Mouse (Mus musculus): Measurements from ENCODE around the gene Ubl7. TPM values are rescaled to one million over a fixed set of nuclear protein-coding genes. Genes with fewer than 3 reads are reported as not detected.

Ubl7 gene
- total and polyA plus RNA-seq, 2 experiments from 2014 or later = 116 to 152 TPM

DNA sequence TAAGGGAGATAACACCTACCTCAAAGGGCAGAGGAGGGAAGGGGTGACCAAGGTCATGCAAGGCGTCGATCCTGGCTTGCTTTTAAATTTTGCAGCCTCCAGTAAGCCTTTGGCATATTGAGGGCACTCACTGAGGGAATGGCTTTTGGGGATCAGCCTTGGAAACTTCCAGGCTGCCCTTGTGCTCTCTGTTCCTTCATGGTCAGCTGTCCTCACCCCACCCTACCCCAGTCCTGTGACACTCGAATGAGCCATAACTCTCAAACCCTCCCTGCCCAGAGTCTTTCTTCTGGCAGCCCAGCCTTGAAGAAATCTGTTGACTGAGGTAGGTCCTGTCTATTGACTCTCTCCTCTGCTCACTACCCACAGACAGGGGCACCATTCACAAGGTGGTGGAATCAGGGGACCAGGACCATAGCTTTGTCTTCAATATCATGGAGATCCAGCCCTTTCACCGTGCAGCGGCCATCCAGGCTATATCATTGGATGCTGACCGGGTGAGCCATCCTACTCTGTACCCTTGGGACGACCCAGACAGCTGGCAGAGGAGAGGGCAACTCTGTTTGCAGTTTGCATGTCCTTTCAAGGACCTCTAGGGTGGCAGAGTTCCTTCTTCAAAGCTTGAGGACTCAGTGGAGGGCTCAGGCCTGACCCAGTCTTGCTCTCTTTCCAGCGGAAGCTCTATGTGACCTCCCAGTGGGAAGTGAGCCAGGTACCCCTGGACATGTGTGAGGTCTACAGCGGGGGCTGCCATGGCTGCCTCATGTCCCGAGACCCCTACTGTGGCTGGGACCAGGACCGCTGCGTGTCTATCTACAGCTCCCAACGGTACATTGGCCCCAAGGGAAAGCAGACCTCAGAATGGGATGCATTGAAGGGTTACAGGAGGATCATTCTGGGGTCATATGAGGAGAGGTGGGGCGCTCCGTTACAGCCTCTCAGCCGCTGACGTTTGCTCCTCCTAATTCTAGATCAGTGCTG, 49.4 kb downstream of the Ubl7 start:
- no peaks in the 10 kb centered on the region for H3K4me1 ChIP-seq (ENCODE audit: insufficient read depth, low read length)
- no peak for DNase-seq (ENCODE audit: low spot score)
- ATAC-seq = no peak
- 89% methylated on average over 17 of the region's 17 CpGs for WGBS
- no peak overlapping the region for H3K4me3 ChIP-seq (ENCODE audit: low read length)
- no peak overlapping the region for H3K4me2 ChIP-seq (ENCODE audit: low read depth, low read length)
- H3K27ac ChIP-seq = no peak overlapping the region
- no peak for TF ChIP-seq CTCF (IDR thresholded peaks at IDR 0.05; ENCODE audit: low read depth)
- peaks cover 42% of the 10 kb centered on the region for H3K36me3 ChIP-seq (ENCODE audit: insufficient read depth, low read length)
- no peaks in the 10 kb centered on the region for H3K9me3 ChIP-seq (ENCODE audit: low read length)
- H3K27me3 ChIP-seq (ENCODE audit: insufficient read depth, low read length) = no peaks in the 10 kb centered on the region
- no peak overlapping the region for H3K9ac ChIP-seq (replicated peaks; ENCODE audit: low read length)

DNA sequence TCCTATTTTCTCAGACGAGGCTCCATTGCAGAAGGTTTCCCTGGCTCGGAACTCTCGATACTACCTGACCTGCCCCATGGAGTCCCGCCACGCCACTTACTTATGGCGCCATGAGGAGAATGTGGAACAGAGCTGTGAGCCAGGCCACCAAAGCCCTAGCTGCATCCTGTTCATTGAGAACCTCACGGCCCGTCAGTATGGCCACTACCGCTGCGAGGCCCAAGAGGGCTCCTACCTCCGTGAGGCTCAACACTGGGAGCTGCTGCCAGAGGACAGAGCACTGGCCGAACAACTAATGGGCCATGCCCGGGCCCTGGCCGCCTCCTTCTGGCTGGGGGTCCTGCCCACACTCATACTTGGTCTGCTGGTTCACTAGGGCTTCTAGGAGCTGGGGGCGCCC, 50.4 kb downstream of the Ubl7 start:
- Histone ChIP-seq H3K27me3 (ENCODE audit: insufficient read depth, low read length) (no peaks in the 10 kb centered on the region), H3K27ac (peak overlapping the region; percentile 11; the same call in 1 of the 2 replicates), H3K9ac (replicated peaks; ENCODE audit: low read length) (no peak overlapping the region), H3K9me3 (ENCODE audit: low read length) (no peaks in the 10 kb centered on the region), H3K4me3 (ENCODE audit: low read length) (no peak overlapping the region), H3K4me1 (ENCODE audit: insufficient read depth, low read length) (no peaks in the 10 kb centered on the region), H3K4me2 (ENCODE audit: low read depth, low read length) (no peak overlapping the region), H3K36me3 (ENCODE audit: insufficient read depth, low read length) (peaks cover 33% of the 10 kb centered on the region)
- no peak for TF ChIP-seq CTCF (IDR thresholded peaks at IDR 0.05; ENCODE audit: low read depth)
- ATAC-seq = no peak
- no peak for DNase-seq (ENCODE audit: low spot score)
- WGBS = 92% methylated on average over 15 of the region's 15 CpGs

DNA sequence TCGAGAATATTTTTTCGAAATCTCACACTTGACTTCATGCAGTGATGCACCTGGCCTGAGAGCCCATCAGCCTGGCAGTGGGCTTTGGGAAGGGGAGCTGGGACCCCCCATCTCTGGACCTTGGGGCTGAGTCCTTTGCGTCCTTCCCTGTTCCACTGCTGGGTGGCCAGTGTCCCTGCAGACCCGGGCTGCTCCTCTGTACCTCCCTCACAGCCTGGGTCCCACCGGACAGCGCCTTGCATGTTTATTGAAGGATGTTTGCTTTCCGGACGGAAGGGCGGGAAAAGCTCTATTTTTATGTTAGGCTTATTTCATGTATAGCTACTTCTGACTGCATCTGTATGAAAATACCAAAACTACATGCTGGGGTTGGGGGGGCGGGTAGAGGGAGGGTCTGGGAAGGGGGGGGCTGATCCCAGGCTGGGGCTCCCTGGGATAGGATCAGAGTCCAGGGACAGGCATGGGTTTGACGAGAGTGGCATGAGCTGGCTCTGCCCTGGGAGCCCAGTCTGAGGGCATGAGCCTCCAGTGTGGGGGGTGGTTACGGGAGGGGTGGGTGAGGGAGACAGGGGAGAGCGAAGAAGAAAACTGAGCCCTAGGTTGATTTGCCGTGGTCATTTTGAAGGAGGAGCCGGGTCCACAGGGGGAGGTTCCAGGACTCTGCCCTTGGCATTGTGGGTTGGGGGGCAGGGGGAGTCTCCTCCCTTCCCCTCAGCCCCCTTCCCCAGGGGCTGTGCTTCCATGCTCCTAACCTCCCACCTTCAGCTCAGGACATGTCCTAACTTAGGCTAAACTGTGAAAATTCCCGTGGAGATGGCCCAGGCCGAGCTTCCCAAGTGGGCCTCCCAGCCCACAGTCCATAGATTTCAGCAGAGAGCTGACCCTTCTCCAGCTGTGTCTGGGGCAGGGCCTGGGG, 51.3 kb downstream of the Ubl7 start:
- Histone ChIP-seq H3K4me2 (ENCODE audit: low read depth, low read length) (no peak overlapping the region), H3K27me3 (ENCODE audit: insufficient read depth, low read length) (no peaks in the 10 kb centered on the region), H3K4me1 (ENCODE audit: insufficient read depth, low read length) (no peaks in the 10 kb centered on the region), H3K4me3 (ENCODE audit: low read length) (no peak overlapping the region), H3K27ac (peak overlapping the region; percentile 1; the same call in 1 of the 2 replicates), H3K9ac (replicated peaks; ENCODE audit: low read length) (no peak overlapping the region), H3K36me3 (ENCODE audit: insufficient read depth, low read length) (peaks cover 29% of the 10 kb centered on the region), H3K9me3 (ENCODE audit: low read length) (no peaks in the 10 kb centered on the region)
- no peak for TF ChIP-seq CTCF (IDR thresholded peaks at IDR 0.05; ENCODE audit: low read depth)
- ATAC-seq (no peak), DNase-seq (ENCODE audit: low spot score) (no peak)
- WGBS = 69% methylated on average over 17 of the region's 17 CpGs

DNA sequence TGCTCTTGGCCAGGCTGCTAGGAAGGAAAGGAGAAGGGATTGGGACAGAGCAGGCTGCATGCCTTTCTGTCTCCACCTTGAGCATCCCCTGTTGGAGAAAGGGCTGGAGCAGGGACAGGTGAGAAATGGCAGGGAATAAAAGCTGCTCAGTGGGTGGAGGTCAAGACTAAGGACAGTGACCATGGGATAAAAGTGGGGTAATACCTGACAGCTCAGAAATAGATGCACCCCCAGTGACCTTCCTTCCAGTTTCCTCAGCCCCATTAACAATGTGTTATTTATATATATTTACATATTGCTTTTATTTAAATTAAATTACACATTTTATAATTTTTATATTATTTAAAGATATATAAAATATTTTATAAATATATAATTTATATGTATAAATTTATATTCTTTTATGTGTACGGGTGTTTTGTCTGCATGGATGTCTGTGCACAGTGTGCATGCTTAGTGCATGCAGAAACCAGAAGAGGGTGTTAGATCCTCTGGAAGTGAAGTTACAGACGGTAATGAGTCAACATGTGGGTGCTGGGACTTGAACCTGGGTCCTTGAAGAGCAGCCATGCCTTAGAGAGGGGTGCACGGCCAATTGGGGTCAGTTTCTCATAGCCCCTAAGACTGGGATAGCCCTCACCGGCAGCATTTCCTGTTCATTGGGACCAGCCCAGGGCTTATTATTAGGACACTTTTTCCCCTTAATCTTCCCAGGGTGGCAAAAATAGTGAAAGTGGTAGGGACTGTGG, 52.6 kb downstream of the Ubl7 start:
- WGBS = 84% methylated on average over 4 of the region's 4 CpGs
- H3K4me1 ChIP-seq (ENCODE audit: insufficient read depth, low read length) = 0 out of 2 replicates have a peak, but pooled peaks cover 6% of the 10 kb centered on the region
- DNase-seq (ENCODE audit: low spot score) (no peak), ATAC-seq (no peak)
- H3K9me3 ChIP-seq (ENCODE audit: low read length) = no peaks in the 10 kb centered on the region
- H3K27ac ChIP-seq = no peak overlapping the region
- no peak overlapping the region for H3K9ac ChIP-seq (replicated peaks; ENCODE audit: low read length)
- peaks cover 20% of the 10 kb centered on the region for H3K36me3 ChIP-seq (ENCODE audit: insufficient read depth, low read length)
- no peak for TF ChIP-seq CTCF (IDR thresholded peaks at IDR 0.05; ENCODE audit: low read depth)
- no peak overlapping the region for H3K4me3 ChIP-seq (ENCODE audit: low read length)
- H3K4me2 ChIP-seq (ENCODE audit: low read depth, low read length) = no peak overlapping the region
- no peaks in the 10 kb centered on the region for H3K27me3 ChIP-seq (ENCODE audit: insufficient read depth, low read length)

DNA sequence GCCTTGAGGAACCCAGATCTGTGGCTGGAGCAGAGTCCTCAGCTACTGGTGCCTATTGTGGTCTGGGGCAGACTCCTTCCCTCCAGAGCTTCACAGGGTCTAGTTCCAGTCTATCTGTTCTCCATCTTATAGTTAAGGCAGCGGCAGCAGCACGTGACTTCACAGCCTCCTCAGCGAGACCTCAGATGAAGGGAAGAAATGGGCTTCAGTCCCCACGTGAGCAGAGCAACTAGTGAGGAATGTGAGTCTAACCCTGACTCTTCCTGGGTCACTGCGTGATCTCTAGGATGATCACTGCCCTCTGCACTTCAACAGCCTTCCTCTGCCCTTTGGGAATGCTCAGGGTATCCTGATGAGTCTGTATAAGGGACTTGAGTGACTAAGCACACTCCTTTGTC, 53.2 kb downstream of the Ubl7 start:
- H3K4me2 ChIP-seq (ENCODE audit: low read depth, low read length) = no peak overlapping the region
- 75% methylated on average over 5 of the region's 5 CpGs for WGBS
- H3K27ac ChIP-seq = no peak overlapping the region
- no peak overlapping the region for H3K9ac ChIP-seq (replicated peaks; ENCODE audit: low read length)
- no peaks in the 10 kb centered on the region for H3K9me3 ChIP-seq (ENCODE audit: low read length)
- no peak overlapping the region for H3K4me3 ChIP-seq (ENCODE audit: low read length)
- 0 out of 2 replicates have a peak, but pooled peaks cover 6% of the 10 kb centered on the region for H3K4me1 ChIP-seq (ENCODE audit: insufficient read depth, low read length)
- no peaks in the 10 kb centered on the region for H3K27me3 ChIP-seq (ENCODE audit: insufficient read depth, low read length)
- no peak for TF ChIP-seq CTCF (IDR thresholded peaks at IDR 0.05; ENCODE audit: low read depth)
- ATAC-seq = no peak
- DNase-seq (ENCODE audit: low spot score) = no peak
- peaks cover 20% of the 10 kb centered on the region for H3K36me3 ChIP-seq (ENCODE audit: insufficient read depth, low read length)
